ENCODE assay signal across 8 mouse cellular contexts in genomic region chr19:34922603-34922963, GRCm38 (mm10). TPM values are rescaled to one million over a fixed set of nuclear protein-coding genes. Genes with fewer than 3 reads are reported as not detected.
DNase-seq lines count a peak whose midpoint lies in the region; ATAC-seq and TF ChIP-seq lines count a peak whose summit lies in the region.

No protein-coding gene starts in this region.

- no peak for TF ChIP-seq POLR2A in lung, adult 2 months (IDR thresholded peaks at IDR 0.05; ENCODE audit: borderline replicate concordance, extremely low read depth, low read depth, low read length)

- under 1% methylated on average over 9 of the region's 9 CpGs for WGBS in lung, adult 2 months
- 1% methylated on average over 9 of the region's 9 CpGs for WGBS in embryonic facial prominence, embryonic 14.5 days
- 0% methylated on average over 9 of the region's 9 CpGs for WGBS in intestine, postnatal 0 days
- under 1% methylated on average over 9 of the region's 9 CpGs for WGBS in neural tube, embryonic 15.5 days

- H3K4me1 ChIP-seq in lung, adult 2 months (ENCODE audit: control insufficient read depth, insufficient read depth, low read length) = no peaks in the 10 kb centered on the region
- 0 out of 2 replicates have a peak, but pooled peaks cover 3% of the 10 kb centered on the region for H3K4me1 ChIP-seq in embryonic facial prominence, embryonic 14.5 days (ENCODE audit: control insufficient read depth, insufficient read depth, low read length)
- no peaks in the 10 kb centered on the region for H3K4me1 ChIP-seq in intestine, postnatal 0 days (replicated peaks; ENCODE audit: control insufficient read depth, insufficient read depth, low read length)
- peaks cover 9% of the 10 kb centered on the region for H3K4me1 ChIP-seq in neural tube, embryonic 15.5 days

- no peak for ATAC-seq in embryonic facial prominence, embryonic 14.5 days (ENCODE audit: low read depth)
- ATAC-seq in intestine, postnatal 0 days = no peak
- no peak for ATAC-seq in neural tube, embryonic 15.5 days (ENCODE audit: low FRiP score)

- 0 out of 2 replicates have a peak overlapping the region, but pooled peaks have one; percentile 44 for H3K27ac ChIP-seq in embryonic facial prominence, embryonic 14.5 days (replicated peaks; ENCODE audit: low read depth, low read length)
- H3K27ac ChIP-seq in intestine, postnatal 0 days (ENCODE audit: low read depth, low read length) = no peak overlapping the region
- H3K27ac ChIP-seq in neural tube, embryonic 15.5 days (replicated peaks) = no peak overlapping the region

- no peaks in the 10 kb centered on the region for H3K9me3 ChIP-seq in embryonic facial prominence, embryonic 14.5 days (ENCODE audit: control insufficient read depth, low read length)
- H3K9me3 ChIP-seq in intestine, postnatal 0 days (ENCODE audit: control insufficient read depth) = no peaks in the 10 kb centered on the region
- H3K9me3 ChIP-seq in neural tube, embryonic 15.5 days (replicated peaks) = no peaks in the 10 kb centered on the region

- no peak for DNase-seq in lung, adult 2 months
- no peak for DNase-seq in lung, postnatal 4 days
- DNase-seq in embryonic facial prominence, embryonic 14.5 days (ENCODE audit: low spot score) = no peak
- no peak for DNase-seq in gastrocnemius, adult 18-20 months (ENCODE audit: low spot score)
- no peak for DNase-seq in right cerebral cortex, postnatal 4 days
- no peak for DNase-seq in spleen, postnatal 4 days (ENCODE audit: low spot score in 2 of 2)

- no peaks in the 10 kb centered on the region for H3K27me3 ChIP-seq in embryonic facial prominence, embryonic 14.5 days (replicated peaks; ENCODE audit: control insufficient read depth, insufficient read depth, low read length)
- H3K27me3 ChIP-seq in intestine, postnatal 0 days (replicated peaks; ENCODE audit: control insufficient read depth, insufficient read depth, low read length) = no peaks in the 10 kb centered on the region
- H3K27me3 ChIP-seq in neural tube, embryonic 15.5 days (replicated peaks) = no peaks in the 10 kb centered on the region

- peak overlapping the region; percentile 70 for H3K4me2 ChIP-seq in embryonic facial prominence, embryonic 14.5 days (ENCODE audit: low read depth, low read length)
- H3K4me2 ChIP-seq in intestine, postnatal 0 days (replicated peaks; ENCODE audit: low read depth) = peak overlapping the region; percentile 81
- peak overlapping the region; percentile 70 for H3K4me2 ChIP-seq in neural tube, embryonic 15.5 days

- 0 out of 2 replicates have a peak, but pooled peaks cover 6% of the 10 kb centered on the region for H3K36me3 ChIP-seq in embryonic facial prominence, embryonic 14.5 days (ENCODE audit: control insufficient read depth, insufficient read depth, low read length)
- H3K36me3 ChIP-seq in intestine, postnatal 0 days (ENCODE audit: control insufficient read depth, insufficient read depth) = peaks cover 6% of the 10 kb centered on the region; the same call in 1 of the 2 replicates
- no peaks in the 10 kb centered on the region for H3K36me3 ChIP-seq in neural tube, embryonic 15.5 days

- peak overlapping the region; percentile 98 for H3K4me3 ChIP-seq in lung, adult 2 months (replicated peaks; ENCODE audit: extremely low read depth, low read depth, low read length)
- H3K4me3 ChIP-seq in embryonic facial prominence, embryonic 14.5 days (ENCODE audit: low read depth, low read length) = peak overlapping the region; percentile 87
- H3K4me3 ChIP-seq in intestine, postnatal 0 days (ENCODE audit: low read depth, low read length) = peak overlapping the region; percentile 69
- H3K4me3 ChIP-seq in neural tube, embryonic 15.5 days (replicated peaks) = peak overlapping the region; percentile 85

- no peak for TF ChIP-seq CTCF in lung, adult 2 months (IDR thresholded peaks at IDR 0.05; ENCODE audit: insufficient read depth, low read length)
- no peak for TF ChIP-seq CTCF in intestine, postnatal 0 days (IDR thresholded peaks at IDR 0.05; ENCODE audit: low read depth)

- peak overlapping the region; percentile 74 for H3K9ac ChIP-seq in embryonic facial prominence, embryonic 14.5 days (ENCODE audit: low read depth, low read length)
- H3K9ac ChIP-seq in intestine, postnatal 0 days (ENCODE audit: low read depth, low read length) = peak overlapping the region; percentile 5; the same call in 1 of the 2 replicates
- H3K9ac ChIP-seq in neural tube, embryonic 15.5 days (replicated peaks) = peak overlapping the region; percentile 67

RNA-seq across cellular contexts. Expression of gene Kif20b, which starts 0.4 kb away (rescaled TPM):
- 0.06 and 0.34 TPM in 2 replicates for polyA plus RNA-seq in lung, adult 2 months (2012; rRNA removed)
- polyA plus RNA-seq in embryonic facial prominence, embryonic 14.5 days (2014; fragmentation: Nextera tagmentation; extraction: Ambion mirVana) = 36.1 and 49.1 TPM in 2 replicates
- 13.4 and 16.9 TPM in 2 replicates for polyA plus RNA-seq in intestine, postnatal 0 days (2015; fragmentation: Nextera tagmentation; extraction: Ambion mirVana)
- 8.5 and 21.8 TPM in 2 replicates for polyA plus RNA-seq in neural tube, embryonic 15.5 days (2015; fragmentation: Nextera tagmentation; extraction: Ambion mirVana)
- total RNA-seq in gastrocnemius, adult 18-20 months (2021) = under 1 TPM; 0.21 to 0.25 TPM

RNA-seq across cellular contexts. Expression of gene Pank1, which starts 43.3 kb away (rescaled TPM):
- 1.4 and 2.6 TPM in 2 replicates for polyA plus RNA-seq in lung, adult 2 months (2012; rRNA removed)
- 5.8 and 7.7 TPM in 2 replicates for polyA plus RNA-seq in embryonic facial prominence, embryonic 14.5 days (2014; fragmentation: Nextera tagmentation; extraction: Ambion mirVana)
- 3.7 and 4.4 TPM in 2 replicates for polyA plus RNA-seq in intestine, postnatal 0 days (2015; fragmentation: Nextera tagmentation; extraction: Ambion mirVana)
- polyA plus RNA-seq in neural tube, embryonic 15.5 days (2015; fragmentation: Nextera tagmentation; extraction: Ambion mirVana) = 9.7 and 10.7 TPM in 2 replicates
- 10 to 100 TPM; 14.7 to 17.8 TPM for total RNA-seq in gastrocnemius, adult 18-20 months (2021)

Comparison
In these comparisons a context has a peak if more than half of its experiments do, and no peak if none do; other contexts are left out.
1. H3K9ac ChIP-seq: peak in every context shown above with its lines; median percentile 74 in embryonic facial prominence, embryonic 14.5 days; 67 in neural tube, embryonic 15.5 days; 5 in intestine, postnatal 0 days.